Comparison of ENCODE assay signal across 33 mouse cellular contexts in genomic region chrX:107792290-107792689, GRCm38 (mm10). TPM values are rescaled to one million over a fixed set of nuclear protein-coding genes. Genes with fewer than 3 reads are reported as not detected.
"Had no signal": no experiment of that assay in that cellular context is flagged by ENCODE, and none has a peak within 500 bp of the region (broad histone marks: within the 10 kb centered on the region; RNA-seq: fewer than 3 reads in every experiment).

Tent5d (plus strand) TSS chrX:107792590.

- H3K4me1 ChIP-seq: embryonic facial prominence, embryonic 10.5 days; embryonic facial prominence, embryonic 12.5 days; embryonic facial prominence, embryonic 13.5 days; embryonic facial prominence, embryonic 15.5 days; forebrain, embryonic 10.5 days; forebrain, embryonic 12.5 days; forebrain, embryonic 13.5 days; forebrain, embryonic 15.5 days had no signal

- H3K9me3 ChIP-seq: embryonic facial prominence, embryonic 10.5 days; embryonic facial prominence, embryonic 12.5 days; embryonic facial prominence, embryonic 13.5 days; embryonic facial prominence, embryonic 15.5 days; forebrain, embryonic 10.5 days; forebrain, embryonic 12.5 days; forebrain, embryonic 13.5 days; forebrain, embryonic 15.5 days had no signal

- H3K4me3 ChIP-seq: embryonic facial prominence, embryonic 10.5 days; embryonic facial prominence, embryonic 12.5 days; embryonic facial prominence, embryonic 13.5 days; embryonic facial prominence, embryonic 15.5 days; erythroblast, embryonic 14.5 days; forebrain, embryonic 10.5 days; forebrain, embryonic 12.5 days; forebrain, embryonic 13.5 days; forebrain, embryonic 15.5 days; gastrocnemius, adult 2 months; heart, adult 2 months had no signal

- H3K36me3 ChIP-seq: embryonic facial prominence, embryonic 10.5 days; embryonic facial prominence, embryonic 12.5 days; embryonic facial prominence, embryonic 13.5 days; embryonic facial prominence, embryonic 15.5 days; forebrain, embryonic 10.5 days; forebrain, embryonic 12.5 days; forebrain, embryonic 15.5 days had no signal

- DNase-seq: cerebellum, adult 2 months; cerebellum, adult 8-10 months; cerebellum, adult 9-10 months; cerebellum, adult 9-11 months; cerebellum, postnatal 10 days; cerebellum, postnatal 14 days; cerebellum, postnatal 25 days; cerebellum, postnatal 36 days; embryo, embryonic 11 days; forebrain, postnatal 0 days; gastrocnemius, adult 2 months; gastrocnemius, postnatal 10 days; gastrocnemius, postnatal 14 days; gastrocnemius, postnatal 25 days; gastrocnemius, postnatal 36 days; heart, adult 11 months; heart, adult 18-20 months; heart, adult 2 months had no signal

- H3K9ac ChIP-seq: embryonic facial prominence, embryonic 12.5 days; embryonic facial prominence, embryonic 13.5 days; embryonic facial prominence, embryonic 15.5 days; forebrain, embryonic 12.5 days; forebrain, embryonic 13.5 days; forebrain, embryonic 15.5 days; forebrain, postnatal 0 days had no signal

- H3K27me3 ChIP-seq: embryonic facial prominence, embryonic 12.5 days; embryonic facial prominence, embryonic 13.5 days; embryonic facial prominence, embryonic 15.5 days; forebrain, embryonic 12.5 days; forebrain, embryonic 13.5 days; forebrain, embryonic 15.5 days had no signal

- H3K4me2 ChIP-seq: embryonic facial prominence, embryonic 12.5 days; embryonic facial prominence, embryonic 13.5 days; embryonic facial prominence, embryonic 15.5 days; forebrain, embryonic 12.5 days; forebrain, embryonic 13.5 days; forebrain, embryonic 15.5 days had no signal

- H3K27ac ChIP-seq: embryonic facial prominence, embryonic 10.5 days; embryonic facial prominence, embryonic 12.5 days; embryonic facial prominence, embryonic 13.5 days; embryonic facial prominence, embryonic 15.5 days; forebrain, embryonic 10.5 days; forebrain, embryonic 12.5 days; forebrain, embryonic 13.5 days; forebrain, embryonic 15.5 days; gastrocnemius, adult 2 months; heart, adult 2 months had no signal

- ATAC-seq: forebrain, embryonic 13.5 days; forebrain, embryonic 14.5 days; forebrain, embryonic 15.5 days; forebrain, embryonic 16.5 days; forebrain, postnatal 0 days had no signal

RNA-seq across cellular contexts. Expression of gene Tent5d, which starts in this region (rescaled TPM):
- polyA plus RNA-seq: cerebellum, adult 2 months; cortical plate, adult 2 months; embryonic facial prominence, embryonic 13.5 days; embryonic facial prominence, embryonic 14.5 days; embryonic facial prominence, embryonic 15.5 days; erythroblast, embryonic 14.5 days; forebrain, embryonic 10.5 days; forebrain, embryonic 11.5 days; forebrain, embryonic 13.5 days; forebrain, embryonic 15.5 days; forebrain, embryonic 16.5 days; frontal cortex, adult 2 months; heart, adult 2 months had no signal
